Mouse (Mus musculus) testis, postnatal 14 days (tissue): ENCODE results near the gene Gm20449.
A peak's percentile ranks its signal among the peaks of the same experiment; 100 is the strongest.
"Not testable (repeated sequence)": the region's sequence is repeated elsewhere in the genome, so short reads cannot be mapped to it uniquely, and the experiment has no call there.

Experiments
- DNase-seq: peaks from one replicate; pipeline ENCODE4 v3.0.0; 2021; ENCODE audit warnings: low spot score

The Gm20449 gene

DNA sequence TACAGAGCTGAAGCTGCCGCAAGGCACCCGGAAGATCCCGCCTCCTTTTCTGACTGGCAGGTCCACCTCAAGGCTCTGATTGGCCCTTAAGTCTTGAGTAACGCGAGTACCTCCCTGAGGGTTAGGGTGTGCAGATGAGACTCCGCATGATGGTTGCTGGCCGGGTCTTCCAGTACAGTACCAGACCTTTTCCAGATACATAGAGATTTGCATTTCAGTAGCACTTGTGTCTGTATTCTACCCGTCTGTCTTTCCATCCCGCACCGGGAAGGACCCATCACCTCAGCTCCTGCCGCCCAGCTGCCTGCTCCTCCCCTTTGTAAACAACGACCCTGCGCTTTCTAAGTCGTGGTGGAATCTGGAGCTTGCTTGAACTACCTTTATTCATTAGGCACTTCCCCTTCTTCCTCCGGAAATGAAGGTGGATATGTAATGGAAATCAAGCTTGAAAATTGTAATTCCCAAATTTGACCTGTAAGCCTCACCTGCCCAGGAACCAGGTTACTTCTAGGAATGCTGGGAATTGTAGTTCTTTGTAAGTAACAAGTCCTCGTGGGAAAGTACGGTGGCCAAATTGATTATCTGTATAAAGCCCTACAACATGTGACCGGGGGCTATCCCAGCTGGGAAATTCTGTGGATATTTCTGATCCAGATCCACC lies at the start of gene Gm20449, which contains the start of gene AW146154:
Gm20449 (minus strand) TSS at position 29 of the 661 bp plus-strand sequence.
AW146154 (minus strand) TSS at position 502 of the 661 bp plus-strand sequence.
- peak; percentile 96 for DNase-seq

GRCm38 (mm10) chr7:41512672-41513071 lies 13.5 kb upstream of the Gm20449 start:
- DNase-seq = no peak

- DNase-seq = no peak
Observed at GRCm38 (mm10) chr7:41512207-41512606, 13.0 kb upstream of the Gm20449 start.

- no peak for DNase-seq
Observed at GRCm38 (mm10) chr7:41502402-41502801, 3.2 kb upstream of the Gm20449 start.

- DNase-seq = peak; percentile 53
Observed at GRCm38 (mm10) chr7:41500151-41500934, 1.1 kb upstream of the Gm20449 start.

- DNase-seq = not testable (repeated sequence)
Observed at GRCm38 (mm10) chr7:41499018-41499388, 214 bp downstream of the Gm20449 start.

GRCm38 (mm10) chr7:41498464-41498863 lies 753 bp downstream of the Gm20449 start:
- not testable (repeated sequence) for DNase-seq

- DNase-seq = no peak
Observed at GRCm38 (mm10) chr7:41497871-41498270, 1.3 kb downstream of the Gm20449 start.

DNA sequence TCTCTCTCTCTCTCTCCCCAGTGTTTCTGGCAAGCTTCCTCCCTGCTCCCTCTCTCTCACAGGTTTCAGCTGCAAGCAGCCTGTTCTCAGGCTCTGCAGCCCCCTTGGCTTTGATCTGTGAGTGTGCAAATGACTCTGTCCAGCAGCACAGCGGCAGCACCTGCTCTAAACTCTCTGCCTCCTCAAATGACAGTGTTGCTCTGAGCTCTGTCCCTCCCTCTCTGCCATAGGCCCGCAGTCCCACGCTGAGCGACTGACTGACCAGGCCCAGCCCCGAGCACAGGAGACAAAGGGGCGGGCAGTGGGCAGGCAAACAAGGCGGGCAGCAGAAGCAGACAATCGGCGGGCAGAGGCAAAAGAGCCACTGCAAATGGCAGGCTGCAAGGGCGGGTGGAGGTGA lies 47.4 kb downstream of the Gm20449 start:
- no peak for DNase-seq

DNA sequence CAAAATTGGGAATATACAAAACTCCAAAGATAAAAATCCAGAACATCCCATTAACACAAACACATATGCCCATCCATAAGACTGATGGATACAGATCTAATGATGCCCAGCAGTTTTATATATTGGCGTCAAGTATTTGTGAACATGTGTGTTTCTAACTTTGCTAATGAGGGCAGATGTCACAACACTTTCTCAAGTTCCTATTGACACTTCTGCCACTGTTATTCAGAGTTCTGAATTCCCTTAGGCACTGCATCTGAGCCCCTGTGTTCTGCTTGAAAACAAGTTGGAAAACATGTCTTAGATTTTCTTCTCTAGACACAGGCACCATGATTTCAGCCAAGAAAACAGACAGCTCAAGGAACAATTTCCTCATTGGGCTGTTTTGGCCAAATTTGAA lies 50.6 kb downstream of the Gm20449 start, which contains the start of gene Vmn2r57:
Vmn2r57 (minus strand) TSS at position 101 of the 400 bp plus-strand sequence.
- DNase-seq = not testable (repeated sequence)

GRCm38 (mm10) chr7:41394130-41394529 lies 105.1 kb downstream of the Gm20449 start:
- no peak for DNase-seq

DNA sequence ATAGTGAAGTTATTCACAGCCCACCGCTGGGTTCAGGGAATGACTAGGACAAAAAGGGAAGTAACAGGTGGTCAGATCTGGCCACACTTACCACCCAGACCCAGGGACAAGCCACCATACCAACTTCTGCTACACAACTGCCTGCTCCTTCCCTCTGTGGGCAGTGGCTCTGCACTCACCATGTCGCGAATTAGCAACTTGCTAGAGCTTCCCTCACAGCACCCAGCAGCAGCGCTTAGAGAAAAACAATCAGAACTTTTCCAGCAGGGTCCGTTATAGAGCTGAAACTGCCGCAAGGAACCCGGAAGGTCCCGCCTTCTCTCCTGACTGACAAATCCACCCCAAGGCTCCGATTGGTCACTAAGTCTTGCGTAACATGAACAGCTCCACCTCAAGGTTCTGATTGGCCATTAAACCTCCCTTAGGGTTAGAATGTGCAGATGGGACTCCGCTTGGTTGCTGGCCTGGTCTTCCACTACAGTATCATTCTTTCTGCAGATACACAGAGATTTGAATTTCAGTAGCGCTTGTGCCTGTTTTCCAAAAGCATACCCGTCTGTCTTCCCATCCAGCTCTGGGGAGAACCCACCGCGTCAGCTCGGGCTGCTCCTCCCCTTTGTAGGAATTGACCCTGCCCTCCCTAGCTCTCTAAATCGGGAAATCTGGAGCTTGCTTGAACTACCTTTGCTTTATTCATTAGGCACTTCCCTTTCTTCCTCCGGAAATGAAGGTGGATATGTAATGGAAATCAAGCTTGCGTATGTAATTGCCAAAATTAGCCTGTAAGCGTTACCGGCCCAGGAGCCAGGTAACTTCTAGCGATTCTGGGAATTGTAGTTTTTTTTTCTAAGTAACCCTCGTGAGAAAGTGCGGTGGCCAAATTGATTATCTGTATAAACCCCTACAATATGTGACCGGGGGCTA lies 105.9 kb downstream of the Gm20449 start, which contains the start of gene AI987944:
AI987944 (minus strand) TSS at position 332 of the 924 bp plus-strand sequence.
- DNase-seq = peak; percentile 87
